Mouse (Mus musculus) CH12.LX (cell line): ENCODE measurements around the gene Grifin. TPM values are rescaled to one million over a fixed set of nuclear protein-coding genes. Genes with fewer than 3 reads are reported as not detected.

Source experiments
- DNase-seq: peaks from one replicate; pipeline ENCODE4 v3.0.0-alpha.2; 2013; ENCODE audit errors: extremely low read depth
- H3K27ac ChIP-seq: 2 replicates; pipeline ENCODE4 v1.5.1; 2012; ENCODE audit warnings: low read depth, mild to moderate bottlenecking, control low read depth, moderate library complexity; ENCODE audit not compliant: insufficient read depth
- H3K27me3 ChIP-seq: replicated peaks from 2 replicates; pipeline ENCODE3; 2012; ENCODE audit warnings: inconsistent platforms
- H3K36me3 ChIP-seq, 2 experiments: replicated peaks in 1 of 2; 2 replicates each; pipeline versions ENCODE3 to v1.6.1; 2012; ENCODE audit warnings: inconsistent platforms in 1 of 2, low read length in 1 of 2, mild to moderate bottlenecking in 1 of 2, mixed read lengths in 1 of 2, moderate library complexity in 1 of 2; ENCODE audit not compliant: control insufficient read depth in 1 of 2, insufficient read depth in 1 of 2
- H3K4me1 ChIP-seq, 2 experiments: 2 replicates each; pipeline ENCODE4 v1.6.1; 2012; ENCODE audit warnings: inconsistent platforms in 1 of 2, moderate library complexity in 1 of 2; ENCODE audit not compliant: insufficient read depth in 2 of 2, control insufficient read depth in 1 of 2
- H3K4me2 ChIP-seq: 2 replicates; pipeline ENCODE4 v1.6.1; 2012; ENCODE audit warnings: low read depth, mild to moderate bottlenecking, control low read depth; ENCODE audit not compliant: poor library complexity, insufficient read depth, severe bottlenecking
- H3K4me3 ChIP-seq, 3 experiments: fragments of 150-350 bp in 1 of 3; sonication (generic) in 1 of 3; replicated peaks in 1 of 3; 2 replicates each; pipeline versions ENCODE3 to v1.5.1; 2011 to 2012; ENCODE audit warnings: low read depth in 2 of 3, low read length in 2 of 3, mild to moderate bottlenecking in 2 of 3, moderate library complexity in 2 of 3, control low read depth in 1 of 3, improper control_type of control experiment in 1 of 3, inconsistent platforms in 1 of 3, mixed read lengths in 1 of 3; ENCODE audit not compliant: poor library complexity in 1 of 3
- H3K79me2 ChIP-seq: replicated peaks from 2 replicates; pipeline ENCODE4 v1.6.1; 2012; ENCODE audit warnings: mild to moderate bottlenecking, moderate library complexity; ENCODE audit not compliant: control insufficient read depth, poor library complexity, insufficient read depth, severe bottlenecking; ENCODE audit errors: extremely low read depth
- H3K9ac ChIP-seq: 2 replicates; pipeline ENCODE4 v1.6.1; 2012; ENCODE audit warnings: low read depth, mild to moderate bottlenecking, control low read depth, moderate library complexity; ENCODE audit not compliant: insufficient read depth
- H3K9me3 ChIP-seq: replicated peaks from 2 replicates; pipeline ENCODE3; 2012; ENCODE audit warnings: low read length, inconsistent platforms, mixed read lengths
- BHLHE40 ChIP-seq: IDR thresholded peaks from 2 replicates; pipeline ENCODE4 v1.6.1; 2011; ENCODE audit warnings: mild to moderate bottlenecking, low read depth, low read length, improper control_type of control experiment
- CHD1 ChIP-seq: IDR thresholded peaks from 2 replicates; pipeline ENCODE4 v1.6.1; 2012; ENCODE audit warnings: low read depth, low read length, improper control_type of control experiment, inconsistent platforms
- CHD2 ChIP-seq: IDR thresholded peaks from 2 replicates; pipeline ENCODE4 v1.6.1; 2011; ENCODE audit warnings: low read length, improper control_type of control experiment
- CTCF ChIP-seq, 2 experiments: IDR thresholded peaks in 1 of 2; conservative IDR thresholded peaks in 1 of 2; 2 replicates each; pipeline ENCODE4 v1.5.1; 2011 to 2012; ENCODE audit warnings: low read depth in 2 of 2, low read length in 2 of 2, improper control_type of control experiment in 1 of 2, inconsistent platforms in 1 of 2, mild to moderate bottlenecking in 1 of 2, moderate library complexity in 1 of 2
- GABPA ChIP-seq: IDR thresholded peaks from 2 replicates; pipeline ENCODE4 v1.6.1; 2012; ENCODE audit warnings: low read depth, low read length, improper control_type of control experiment, inconsistent platforms; ENCODE audit not compliant: insufficient replicate concordance
- IRF4 ChIP-seq: IDR thresholded peaks from 2 replicates; pipeline ENCODE4 v1.6.1; 2014; ENCODE audit warnings: low read depth, mild to moderate bottlenecking, inconsistent platforms, low read length, improper control_type of control experiment
- JUN ChIP-seq: IDR thresholded peaks from 2 replicates; pipeline ENCODE4 v1.6.1; 2011; ENCODE audit warnings: low read depth, mild to moderate bottlenecking, low read length, improper control_type of control experiment, moderate library complexity; ENCODE audit not compliant: insufficient read depth
- MEF2A ChIP-seq: IDR thresholded peaks from 2 replicates; pipeline ENCODE4 v1.6.1; 2014; ENCODE audit warnings: low read depth, mild to moderate bottlenecking, inconsistent platforms, low read length, improper control_type of control experiment, borderline replicate concordance
- MXI1 ChIP-seq: IDR thresholded peaks from 2 replicates; pipeline ENCODE4 v1.6.1; 2011; ENCODE audit warnings: mild to moderate bottlenecking, low read depth, low read length, improper control_type of control experiment
- MYC ChIP-seq: IDR thresholded peaks from 2 replicates; pipeline ENCODE4 v1.6.1; 2011; ENCODE audit warnings: low read depth, mild to moderate bottlenecking, improper control_type of control experiment, low read length
- POLR2A ChIP-seq: IDR thresholded peaks from 2 replicates; pipeline ENCODE4 v1.6.1; 2011; ENCODE audit warnings: low read depth, mild to moderate bottlenecking, improper control_type of control experiment, low read length
- RAD21 ChIP-seq: IDR thresholded peaks from 2 replicates; pipeline ENCODE4 v1.6.1; 2011; ENCODE audit warnings: low read depth, mild to moderate bottlenecking, low read length, improper control_type of control experiment, moderate library complexity
- RCOR1 ChIP-seq: conservative IDR thresholded peaks from 2 replicates; pipeline ENCODE4 v1.6.1; 2012; ENCODE audit warnings: low read depth, mild to moderate bottlenecking, inconsistent platforms, low read length, improper control_type of control experiment
- SMC3 ChIP-seq: IDR thresholded peaks from 2 replicates; pipeline ENCODE4 v1.6.1; 2011; ENCODE audit warnings: low read depth, low read length, improper control_type of control experiment
- TBP ChIP-seq: conservative IDR thresholded peaks from 2 replicates; pipeline ENCODE4 v1.6.1; 2011; ENCODE audit warnings: low read depth, low read length, improper control_type of control experiment
- USF2 ChIP-seq: conservative IDR thresholded peaks from 2 replicates; pipeline ENCODE4 v1.6.1; 2011; ENCODE audit warnings: low read depth, low read length, improper control_type of control experiment
- ZC3H11A ChIP-seq: IDR thresholded peaks from 2 replicates; pipeline ENCODE4 v1.6.1; 2012; ENCODE audit warnings: low read depth, mild to moderate bottlenecking, inconsistent platforms, low read length, improper control_type of control experiment
- ZNF384 ChIP-seq: IDR thresholded peaks from 2 replicates; pipeline ENCODE4 v1.6.1; 2012; ENCODE audit warnings: low read depth, low read length, improper control_type of control experiment, inconsistent platforms
- dilution Hi-C: fragments of 300-500 bp; cut with MboI; formaldehyde crosslinking; loops from 2 replicates; pipeline ENCODE4 v1.14.3; 2020; ENCODE audit warnings: low sequenced_read_pairs; ENCODE audit not compliant: extremely low pct_unique_long_range_greater_than_20kb, extremely low pct_ligation_motif_present
- in situ Hi-C: fragments of 300-500 bp; cut with MboI; formaldehyde crosslinking; loops from 3 replicates; pipeline ENCODE4 v1.14.3; 2019; ENCODE audit warnings: low sequenced_read_pairs, low pct_ligation_motif_present, low pct_unique_long_range_greater_than_20kb, mixed read lengths
- polyA plus RNA-seq: library from polyadenylated mRNA; unstranded; fragments of >175 nt; gene quantifications from 2 replicates; pipeline ENCODE4 v1.2.1, GENCODE M21; 2012; ENCODE audit warnings: low read depth; ENCODE audit not compliant: insufficient read length
- total RNA-seq, 2 experiments: library from RNA; depleted of rRNA; stranded (reverse); fragments of 300-350 nt in 1 of 2; fragments of >200 nt in 1 of 2; gene quantifications; 2 replicates each; pipeline ENCODE4 v1.2.3; 2012 to 2014

Grifin gene
- total and polyA plus RNA-seq, 3 experiments: not detected

- no peak for DNase-seq
- no peak overlapping the region for H3K4me3 ChIP-seq
- H3K4me1 ChIP-seq: peaks cover 0 to 12% of the 10 kb centered on the region in 2 experiments; a peak in 3 of 4 replicates
Observed at GRCm38 (mm10) chr5:140569032-140569595, 4.2 kb upstream of the Grifin start.

GRCm38 (mm10) chr5:140568321-140568970 lies 3.6 kb upstream of the Grifin start:
- no peak overlapping the region for H3K27ac ChIP-seq
- peak overlapping the region; percentile 10; the same call in 1 of the 2 replicates for H3K4me2 ChIP-seq
- H3K36me3 ChIP-seq: no peaks in the 10 kb centered on the region
- H3K9me3 ChIP-seq: no peaks in the 10 kb centered on the region
- no peak for TF ChIP-seq JUN
- no peak for TF ChIP-seq USF2
- TF ChIP-seq SMC3: peak; percentile 88
- TF ChIP-seq RCOR1: no peak
- TF ChIP-seq POLR2A: no peak
- peak; percentile 60 for TF ChIP-seq RAD21
- TF ChIP-seq MEF2A: no peak
- peak; percentile 14; the same call in 1 of the 2 replicates for TF ChIP-seq ZC3H11A
- no peak for TF ChIP-seq BHLHE40
- TF ChIP-seq ZNF384: peak; percentile 63; the same call in 1 of the 2 replicates
- peak; percentile 87 to 96 for TF ChIP-seq CTCF (conservative IDR thresholded peaks at IDR 0.05 in 1 of 2, IDR thresholded peaks at IDR 0.05 in 1 of 2; ENCODE audit: low read depth in 2 of 2, low read length in 2 of 2)
- no peak for TF ChIP-seq MXI1
- no peak for TF ChIP-seq CHD1
- no peak for TF ChIP-seq TBP
- no peak for TF ChIP-seq CHD2
- H3K79me2 ChIP-seq: no peaks in the 10 kb centered on the region
- dilution Hi-C loops: no loop called here
- in situ Hi-C loops: no loop called here
- H3K9ac ChIP-seq: no peak overlapping the region
- peak; percentile 59 for DNase-seq
- peaks cover under 1 to 18% of the 10 kb centered on the region in 2 experiments for H3K4me1 ChIP-seq
- no peak overlapping the region for H3K4me3 ChIP-seq
- peaks cover 21% of the 10 kb centered on the region for H3K27me3 ChIP-seq

More at GRCm38 (mm10) chr5:140569032-140569595, 4.2 kb upstream of the Grifin start:
- peaks cover 18% of the 10 kb centered on the region for H3K27me3 ChIP-seq
- H3K36me3 ChIP-seq: no peaks in the 10 kb centered on the region
- no peak overlapping the region for H3K9ac ChIP-seq
- dilution Hi-C loops (no loop called here), in situ Hi-C loops (no loop called here)
- no peaks in the 10 kb centered on the region for H3K9me3 ChIP-seq
- no peak overlapping the region for H3K4me2 ChIP-seq
- H3K79me2 ChIP-seq: no peaks in the 10 kb centered on the region
- TF ChIP-seq RAD21 (no peak), MYC (no peak), GABPA (no peak), IRF4 (no peak), POLR2A (no peak)
- no peak overlapping the region for H3K27ac ChIP-seq
